Mouse (Mus musculus): ENCODE results near the gene Dync1li1.

Gene Dync1li1

DNA sequence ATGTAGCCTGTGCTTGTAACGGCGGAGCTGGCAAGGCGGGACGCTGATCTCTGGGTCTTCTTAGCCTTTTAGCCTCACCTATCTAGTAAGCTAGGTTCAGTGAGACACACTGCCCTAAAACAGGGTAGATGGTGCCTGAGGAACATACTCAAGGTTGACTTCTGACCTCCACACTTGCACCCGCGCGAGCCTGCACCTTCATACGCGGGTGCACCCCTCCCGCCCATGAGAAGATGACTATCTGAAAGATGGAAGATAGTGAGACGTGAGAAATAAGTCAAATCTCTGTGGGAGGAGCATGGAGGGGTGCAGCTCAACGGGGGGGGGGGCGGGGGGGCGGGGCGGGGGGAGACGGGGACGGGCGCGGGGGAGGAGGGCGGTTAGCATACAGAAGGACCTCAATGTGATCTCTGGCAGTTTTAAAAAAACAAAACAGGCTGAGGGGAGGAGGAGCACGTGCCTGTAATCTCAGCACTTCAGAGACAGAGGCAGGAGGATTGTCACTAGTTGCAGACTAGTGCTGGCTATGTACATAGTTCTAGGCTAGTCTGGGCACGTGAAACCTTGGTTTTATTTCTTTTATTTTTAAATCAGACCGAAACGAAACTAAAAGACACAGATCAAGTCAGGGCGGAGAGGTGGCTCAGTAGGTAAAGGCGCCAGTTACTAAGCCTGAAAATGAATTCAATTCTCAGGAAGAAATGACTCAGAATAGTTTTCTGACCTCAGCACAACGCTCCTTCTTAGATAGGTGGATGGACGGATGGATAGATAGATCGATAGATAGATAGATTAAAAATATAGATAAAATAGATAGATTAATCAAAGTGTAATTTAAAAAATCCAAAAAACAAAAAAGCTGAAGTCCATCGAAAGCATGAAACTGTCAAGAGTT is 41.6 kb downstream of the Dync1li1 start:
- no peak for DNase-seq (ENCODE audit: low spot score in 2 of 2)

- DNase-seq (ENCODE audit: low spot score in 2 of 2), result peak; percentile 95 to 97
Observed at GRCm38 (mm10) chr9:114731011-114731755, 42.6 kb downstream of the Dync1li1 start, which contains the start of gene Cmtm6. Gene Cmtm6 (plus strand): TSS chr9:114731116.

DNA sequence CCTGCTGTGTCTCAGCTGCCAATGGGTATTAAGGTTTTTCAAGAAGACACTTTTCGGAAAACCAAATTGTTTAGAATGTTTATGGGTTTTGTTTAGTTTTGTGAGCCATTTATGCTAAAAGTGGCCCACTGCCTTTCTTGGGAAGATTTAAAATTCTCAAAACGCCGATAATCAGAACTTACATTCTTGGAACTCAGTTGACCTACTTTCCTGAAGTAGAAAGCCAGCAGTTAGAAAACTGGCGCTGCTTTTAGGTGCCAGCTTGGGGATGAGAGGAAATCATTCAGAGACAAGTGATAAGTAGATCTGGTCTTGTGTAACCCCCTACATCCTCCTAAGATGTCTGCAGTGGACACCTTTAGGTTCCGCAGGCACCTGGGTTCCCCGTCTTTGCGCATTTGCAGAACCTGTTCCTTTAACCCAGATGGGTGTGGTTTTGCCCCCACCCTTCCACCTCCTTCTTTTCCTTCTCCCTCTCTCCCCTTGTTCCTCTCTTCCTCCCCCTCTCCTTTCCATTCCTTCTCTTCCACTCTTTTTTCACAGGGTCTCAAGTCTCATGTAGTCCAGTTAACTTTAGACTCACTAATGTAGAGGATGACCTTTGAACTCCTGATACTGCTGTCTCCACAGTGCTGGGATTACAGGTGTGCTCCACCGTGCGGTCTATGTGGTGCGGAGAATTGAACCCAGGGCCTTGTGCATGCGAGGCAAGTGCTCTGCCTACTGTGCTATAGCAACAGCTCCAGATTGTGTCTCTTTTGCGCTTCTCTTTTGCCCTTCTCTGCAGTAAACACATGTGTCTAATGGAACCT is 43.5 kb downstream of the Dync1li1 start:
- no peak for DNase-seq (ENCODE audit: low spot score in 2 of 2)

DNA sequence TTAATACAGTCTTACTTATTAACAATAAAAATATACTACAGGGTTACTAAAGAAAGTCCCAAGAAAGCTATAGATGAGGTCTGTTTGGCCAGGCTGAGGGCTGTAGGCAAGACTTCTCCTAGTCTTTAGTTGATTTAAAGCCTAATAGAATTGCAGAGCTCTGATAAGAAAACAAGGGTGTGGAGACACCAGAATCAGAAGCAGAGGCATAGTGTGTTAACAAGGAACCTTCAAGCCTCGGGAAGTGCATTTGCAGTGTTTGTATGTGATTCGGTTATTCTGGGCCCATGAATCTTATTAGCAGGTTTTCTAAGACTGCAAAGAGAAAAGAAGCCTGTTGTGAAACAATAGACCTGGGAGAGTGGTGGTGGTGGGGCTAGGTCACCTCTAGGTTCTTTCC is 44.6 kb downstream of the Dync1li1 start:
- DNase-seq (ENCODE audit: low spot score in 2 of 2), result no peak

GRCm38 (mm10) chr9:114736442-114736841 is 47.9 kb downstream of the Dync1li1 start:
- DNase-seq (ENCODE audit: low spot score in 2 of 2), result peak; percentile 42 to 58

GRCm38 (mm10) chr9:114740336-114740735 is 51.7 kb downstream of the Dync1li1 start:
- no peak for DNase-seq (ENCODE audit: low spot score in 2 of 2)

- DNase-seq (ENCODE audit: low spot score in 2 of 2), result peak; percentile 34 to 71
Observed at GRCm38 (mm10) chr9:114742731-114743130, 54.1 kb downstream of the Dync1li1 start.

DNA sequence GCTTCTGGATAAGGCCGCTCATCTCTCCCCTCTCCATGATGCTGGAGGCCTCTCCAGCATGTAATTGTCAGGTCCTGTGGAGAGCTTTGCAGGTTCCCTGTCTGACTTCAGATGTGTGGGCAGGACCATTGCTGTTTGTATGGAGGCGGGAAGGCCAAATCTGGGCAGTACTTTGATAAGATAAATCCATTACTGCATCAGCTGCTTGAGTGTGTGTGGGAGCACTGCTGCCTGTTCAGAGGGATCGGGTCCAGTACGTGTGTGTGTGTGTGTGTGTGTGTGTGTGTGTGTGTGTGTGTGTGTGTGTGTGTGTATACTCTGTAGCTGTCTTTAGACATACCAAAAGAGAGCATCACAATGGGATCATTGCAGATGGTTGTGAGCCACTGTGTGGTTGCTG is 56.6 kb downstream of the Dync1li1 start:
- no peak for DNase-seq (ENCODE audit: low spot score in 2 of 2)

GRCm38 (mm10) chr9:114745654-114746053 is 57.1 kb downstream of the Dync1li1 start:
- DNase-seq (ENCODE audit: low spot score in 2 of 2), result no peak

GRCm38 (mm10) chr9:114747012-114747411 is 58.4 kb downstream of the Dync1li1 start:
- DNase-seq (ENCODE audit: low spot score in 2 of 2), result no peak

GRCm38 (mm10) chr9:114747466-114747865 is 58.9 kb downstream of the Dync1li1 start:
- DNase-seq (ENCODE audit: low spot score in 2 of 2), result no peak

DNA sequence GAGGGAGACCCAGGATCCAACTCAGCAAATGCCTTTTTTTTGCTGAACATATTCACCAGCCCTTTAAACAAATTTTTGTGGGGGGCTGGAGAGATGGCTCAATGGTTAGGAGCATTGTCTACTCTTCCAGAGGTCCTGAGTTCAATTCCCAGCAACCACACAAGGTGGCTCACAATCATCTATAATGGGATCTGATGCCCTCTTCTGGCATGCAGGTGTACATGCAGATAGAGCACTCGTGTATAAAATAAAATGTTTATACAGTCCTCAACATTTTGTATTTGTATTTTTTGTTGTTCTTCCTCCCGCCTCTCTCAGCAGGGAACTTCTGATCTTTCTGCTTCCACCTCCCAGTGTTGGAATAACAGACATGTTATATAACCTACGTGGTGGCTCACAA is 63.0 kb downstream of the Dync1li1 start:
- no peak for DNase-seq (ENCODE audit: low spot score in 2 of 2)

DNA sequence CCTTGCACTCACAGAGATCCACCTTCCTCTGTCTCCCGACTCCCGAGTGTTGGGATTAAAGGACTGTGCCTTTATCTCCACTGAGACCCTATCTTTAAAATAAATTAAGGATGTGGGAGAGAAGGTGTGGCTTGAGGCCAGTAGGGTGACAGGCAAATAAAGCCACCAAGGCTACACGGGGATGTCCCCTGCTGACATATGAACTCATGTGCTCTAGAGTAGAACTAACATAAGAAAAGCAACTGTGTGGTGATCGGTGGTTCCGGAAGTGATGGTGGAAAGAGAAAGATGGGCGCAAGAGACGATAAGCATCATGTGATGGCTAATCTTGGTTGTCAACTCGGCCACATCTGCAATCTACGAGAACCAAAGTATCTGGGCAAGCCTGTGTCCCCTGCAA is 63.7 kb downstream of the Dync1li1 start:
- DNase-seq (ENCODE audit: low spot score in 2 of 2), result no peak

- DNase-seq (ENCODE audit: low spot score in 2 of 2), result peak; percentile 92
Observed at GRCm38 (mm10) chr9:114752863-114753484, 64.4 kb downstream of the Dync1li1 start.

DNA sequence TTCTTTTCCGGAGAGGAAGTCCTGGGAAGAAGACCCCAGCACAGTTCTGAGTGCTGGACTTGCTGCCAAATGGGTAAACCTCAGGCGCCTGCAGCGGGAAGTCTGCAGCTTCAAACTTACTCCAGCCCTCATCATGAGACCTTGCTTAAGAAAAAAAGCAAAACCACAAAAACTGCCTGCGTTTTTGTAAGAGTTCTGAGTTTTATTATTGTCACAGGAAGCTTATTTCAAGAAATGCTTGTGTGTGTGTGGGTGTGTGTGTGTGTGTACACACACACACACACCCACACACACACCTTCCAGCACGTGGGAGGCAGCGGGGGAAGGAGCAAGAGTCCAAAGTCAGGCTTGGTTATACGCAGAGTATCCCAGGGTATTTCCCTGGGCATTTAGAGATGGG is 69.7 kb downstream of the Dync1li1 start:
- DNase-seq (ENCODE audit: low spot score in 2 of 2), result no peak

DNA sequence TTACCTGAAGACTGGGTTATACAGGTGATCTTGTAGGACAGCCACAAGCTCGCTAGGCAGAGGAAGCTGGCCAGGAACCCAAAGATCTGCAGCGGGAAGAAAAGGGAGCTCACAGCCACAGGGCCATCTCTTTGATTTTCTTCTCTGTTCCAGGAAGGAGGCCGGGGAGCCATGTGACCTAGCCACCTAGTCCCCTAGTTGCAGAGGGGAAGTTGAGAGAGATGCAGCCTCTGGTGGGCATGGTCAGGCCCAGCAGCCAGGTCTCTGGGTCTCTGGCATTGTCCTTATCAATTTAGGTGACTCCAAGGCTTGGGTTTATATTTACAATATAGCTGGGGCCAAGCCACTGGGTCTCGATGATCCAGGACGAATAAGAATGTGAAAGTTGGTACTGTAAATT is 70.2 kb downstream of the Dync1li1 start:
- no peak for DNase-seq (ENCODE audit: low spot score in 2 of 2)

DNA sequence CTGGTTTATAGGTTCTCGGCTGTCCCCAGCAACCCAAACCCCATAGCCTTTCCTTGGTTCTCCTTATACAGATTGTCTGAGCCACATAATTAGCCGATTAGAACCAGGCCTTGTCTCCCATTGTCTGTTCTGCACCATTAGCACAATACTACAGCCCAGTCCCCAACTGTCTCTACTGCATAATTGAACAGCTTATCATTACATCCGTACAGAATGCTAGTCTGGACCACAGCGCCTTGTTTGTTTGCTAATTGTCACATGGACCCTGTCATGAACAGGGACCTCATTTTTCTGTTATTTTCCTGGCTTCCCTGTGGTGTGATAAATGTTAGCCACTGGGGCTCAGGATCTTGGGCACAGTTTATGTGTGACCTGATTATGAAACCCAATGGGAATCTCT is 71.3 kb downstream of the Dync1li1 start:
- no peak for DNase-seq (ENCODE audit: low spot score in 2 of 2)

- no peak for DNase-seq (ENCODE audit: low spot score in 2 of 2)
Observed at GRCm38 (mm10) chr9:114760353-114760752, 71.8 kb downstream of the Dync1li1 start.

GRCm38 (mm10) chr9:114761848-114762247 is 73.3 kb downstream of the Dync1li1 start:
- DNase-seq (ENCODE audit: low spot score in 2 of 2), result no peak

- no peak for DNase-seq (ENCODE audit: low spot score in 2 of 2)
Observed at GRCm38 (mm10) chr9:114763341-114763740, 74.8 kb downstream of the Dync1li1 start.

- DNase-seq (ENCODE audit: low spot score in 2 of 2), result no peak
Observed at GRCm38 (mm10) chr9:114767030-114767429, 78.4 kb downstream of the Dync1li1 start.

- DNase-seq (ENCODE audit: low spot score in 2 of 2), result no peak
Observed at GRCm38 (mm10) chr9:114767507-114767906, 78.9 kb downstream of the Dync1li1 start.

Data from heart, adult 9 months (tissue).